Mouse (Mus musculus): Measurements from ENCODE around the gene Pfn1.

The Pfn1 gene

GRCm38 (mm10) chr11:70654198-70654922, at the start of gene Pfn1:
Pfn1 (minus strand) TSS chr11:70654644.
- DNase-seq (ENCODE audit: low read depth, low spot score) = peak; percentile 72

- no peak for DNase-seq (ENCODE audit: low read depth, low spot score)
Measured at GRCm38 (mm10) chr11:70702781-70703180, 48.3 kb upstream of the Pfn1 start.

GRCm38 (mm10) chr11:70701984-70702733, 47.7 kb upstream of the Pfn1 start:
- DNase-seq (ENCODE audit: low read depth, low spot score) = no peak

- no peak for DNase-seq (ENCODE audit: low read depth, low spot score)
Measured at GRCm38 (mm10) chr11:70701221-70701955, 46.9 kb upstream of the Pfn1 start.

GRCm38 (mm10) chr11:70700613-70701012, 46.2 kb upstream of the Pfn1 start:
- DNase-seq (ENCODE audit: low read depth, low spot score) = peak; percentile 8

GRCm38 (mm10) chr11:70699722-70700556, 45.5 kb upstream of the Pfn1 start, which contains the start of the genes Inca1 and Kif1c:
Inca1 (minus strand) TSS chr11:70700155.
Kif1c (plus strand) TSS chr11:70700548.
- DNase-seq (ENCODE audit: low read depth, low spot score) = peak; percentile 91

GRCm38 (mm10) chr11:70699051-70699450, 44.6 kb upstream of the Pfn1 start:
- DNase-seq (ENCODE audit: low read depth, low spot score) = no peak

- DNase-seq (ENCODE audit: low read depth, low spot score) = no peak
Measured at GRCm38 (mm10) chr11:70697376-70697775, 42.9 kb upstream of the Pfn1 start.

- no peak for DNase-seq (ENCODE audit: low read depth, low spot score)
Measured at GRCm38 (mm10) chr11:70693504-70693903, 39.1 kb upstream of the Pfn1 start.

GRCm38 (mm10) chr11:70689578-70689977, 35.1 kb upstream of the Pfn1 start:
- no peak for DNase-seq (ENCODE audit: low read depth, low spot score)

GRCm38 (mm10) chr11:70688372-70688771, 33.9 kb upstream of the Pfn1 start:
- DNase-seq (ENCODE audit: low read depth, low spot score) = no peak

GRCm38 (mm10) chr11:70687601-70688199, 33.3 kb upstream of the Pfn1 start, which contains the start of gene Camta2:
Camta2 (minus strand) TSS chr11:70688105.
- DNase-seq (ENCODE audit: low read depth, low spot score) = peak; percentile 72

GRCm38 (mm10) chr11:70686901-70687566, 32.6 kb upstream of the Pfn1 start:
- peak; percentile 37 for DNase-seq (ENCODE audit: low read depth, low spot score)

GRCm38 (mm10) chr11:70683640-70684039, 29.2 kb upstream of the Pfn1 start:
- DNase-seq (ENCODE audit: low read depth, low spot score) = no peak

- peak; percentile 81 for DNase-seq (ENCODE audit: low read depth, low spot score)
Measured at GRCm38 (mm10) chr11:70681897-70682581, 27.6 kb upstream of the Pfn1 start.

- DNase-seq (ENCODE audit: low read depth, low spot score) = no peak
Measured at GRCm38 (mm10) chr11:70681170-70681569, 26.7 kb upstream of the Pfn1 start.

- DNase-seq (ENCODE audit: low read depth, low spot score) = no peak
Measured at GRCm38 (mm10) chr11:70679894-70680293, 25.4 kb upstream of the Pfn1 start.

GRCm38 (mm10) chr11:70679361-70679760, 24.9 kb upstream of the Pfn1 start:
- DNase-seq (ENCODE audit: low read depth, low spot score) = no peak

- no peak for DNase-seq (ENCODE audit: low read depth, low spot score)
Measured at GRCm38 (mm10) chr11:70678576-70678975, 24.1 kb upstream of the Pfn1 start.

GRCm38 (mm10) chr11:70678092-70678491, 23.6 kb upstream of the Pfn1 start:
- DNase-seq (ENCODE audit: low read depth, low spot score) = no peak

Measured in forelimb bud, embryonic 11.5 days (tissue).